Mouse (Mus musculus) neural tube, embryonic 15.5 days (tissue): ENCODE measurements at regions not wholly inside any gene's neighbourhood (a gene's known extent, or its start where the extent isn't known, plus 50 kb on each side); places are given as distances from the start of the nearest gene placed in this dataset.

ENCODE experiments used
- ATAC-seq: fragments of 200-750 bp; cut with Nextera tagmentation; 2 replicates; pipeline ENCODE4 v1.8.0; 2017; ENCODE audit warnings: mild to moderate bottlenecking, moderate TSS enrichment, moderate library complexity; ENCODE audit not compliant: low FRiP score
- H3K27ac ChIP-seq: fragments of 300-500 bp; sonication (generic); replicated peaks from 2 replicates; pipeline ENCODE4 v1.5.1; 2015; ENCODE audit warnings: mild to moderate bottlenecking, inconsistent platforms
- H3K27me3 ChIP-seq: fragments of 300-500 bp; sonication (generic); replicated peaks from 2 replicates; pipeline ENCODE4 v1.6.1; 2015; ENCODE audit warnings: inconsistent platforms
- H3K36me3 ChIP-seq: fragments of 300-500 bp; sonication (generic); 2 replicates; pipeline ENCODE4 v1.6.1; 2015; ENCODE audit warnings: inconsistent platforms
- H3K4me1 ChIP-seq: fragments of 300-500 bp; sonication (generic); 2 replicates; pipeline ENCODE4 v1.6.1; 2015; ENCODE audit warnings: inconsistent platforms
- H3K4me2 ChIP-seq: fragments of 300-500 bp; sonication (generic); 2 replicates; pipeline ENCODE4 v1.6.1; 2015; ENCODE audit warnings: inconsistent platforms, mild to moderate bottlenecking, moderate library complexity
- H3K4me3 ChIP-seq: fragments of 300-500 bp; sonication (generic); replicated peaks from 2 replicates; pipeline ENCODE4 v1.5.1; 2015; ENCODE audit warnings: mild to moderate bottlenecking, inconsistent platforms
- H3K9ac ChIP-seq: fragments of 300-500 bp; sonication (generic); replicated peaks from 2 replicates; pipeline ENCODE4 v1.6.1; 2015; ENCODE audit warnings: mild to moderate bottlenecking, inconsistent platforms
- H3K9me3 ChIP-seq: fragments of 300-500 bp; sonication (generic); replicated peaks from 2 replicates; pipeline ENCODE4 v1.6.1; 2016; ENCODE audit warnings: inconsistent platforms
- WGBS: fragments of 180-500 bp; shearing (Covaris S2); methylation state at CpG from one replicate; pipeline ENCODE4 v1.1.7; 2015; ENCODE audit warnings: mixed read lengths; 5-methylcytosine and 5-hydroxymethylcytosine counted together

DNA sequence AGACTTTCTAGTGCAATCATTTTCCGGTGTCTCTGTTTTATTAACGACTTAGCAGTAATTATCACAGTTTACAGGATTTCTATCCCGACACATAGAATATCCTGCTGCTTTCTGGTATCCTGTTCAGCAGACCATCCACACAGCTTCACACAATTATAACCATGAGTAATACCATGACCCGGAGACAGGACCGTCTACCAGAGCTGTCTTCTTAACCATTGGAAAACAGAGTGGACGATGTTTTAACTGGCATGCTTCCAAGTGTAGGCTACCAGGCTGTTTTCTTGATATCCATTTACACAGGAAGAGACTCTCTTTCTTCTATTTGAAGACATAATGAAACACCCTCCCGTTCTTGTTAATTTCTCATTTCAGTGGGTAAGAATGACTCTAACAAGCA lies 51.7 kb upstream of the Ank start:
- 72% methylated on average over 7 of the region's 7 CpGs for WGBS
- H3K4me3 ChIP-seq, result no peak overlapping the region
- no peaks in the 10 kb centered on the region for H3K9me3 ChIP-seq
- H3K9ac ChIP-seq, result no peak overlapping the region
- H3K36me3 ChIP-seq, result no peaks in the 10 kb centered on the region
- no peaks in the 10 kb centered on the region for H3K27me3 ChIP-seq
- no peak overlapping the region for H3K27ac ChIP-seq
- H3K4me1 ChIP-seq, result peaks cover 7% of the 10 kb centered on the region; the same call in 1 of the 2 replicates
- no peak for ATAC-seq
- no peak overlapping the region for H3K4me2 ChIP-seq
